Mouse (Mus musculus): ENCODE measurements around the gene Rpl34.
A peak's percentile ranks its signal among the peaks of the same experiment; 100 is the strongest.

The Rpl34 gene

DNA sequence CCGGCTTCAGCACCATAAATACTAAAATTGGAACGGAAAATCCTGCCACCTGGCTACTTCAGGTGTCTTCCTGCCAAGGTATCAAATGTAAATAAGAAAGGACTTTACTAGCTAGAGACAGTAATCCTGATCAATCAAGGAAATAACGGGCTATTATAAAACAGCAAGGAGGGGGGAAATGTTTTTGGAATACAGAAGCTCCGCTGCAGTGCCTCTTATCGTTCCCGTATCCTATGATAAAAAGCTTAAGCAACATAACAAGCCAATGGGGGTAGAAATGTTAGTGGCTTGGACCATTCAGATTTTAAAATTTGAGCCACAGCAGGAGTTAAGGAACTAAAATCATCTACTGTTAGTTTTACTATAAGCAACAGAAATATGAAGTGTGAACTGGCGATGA, 20.1 kb downstream of the Rpl34 start:
- no peak for DNase-seq

DNA sequence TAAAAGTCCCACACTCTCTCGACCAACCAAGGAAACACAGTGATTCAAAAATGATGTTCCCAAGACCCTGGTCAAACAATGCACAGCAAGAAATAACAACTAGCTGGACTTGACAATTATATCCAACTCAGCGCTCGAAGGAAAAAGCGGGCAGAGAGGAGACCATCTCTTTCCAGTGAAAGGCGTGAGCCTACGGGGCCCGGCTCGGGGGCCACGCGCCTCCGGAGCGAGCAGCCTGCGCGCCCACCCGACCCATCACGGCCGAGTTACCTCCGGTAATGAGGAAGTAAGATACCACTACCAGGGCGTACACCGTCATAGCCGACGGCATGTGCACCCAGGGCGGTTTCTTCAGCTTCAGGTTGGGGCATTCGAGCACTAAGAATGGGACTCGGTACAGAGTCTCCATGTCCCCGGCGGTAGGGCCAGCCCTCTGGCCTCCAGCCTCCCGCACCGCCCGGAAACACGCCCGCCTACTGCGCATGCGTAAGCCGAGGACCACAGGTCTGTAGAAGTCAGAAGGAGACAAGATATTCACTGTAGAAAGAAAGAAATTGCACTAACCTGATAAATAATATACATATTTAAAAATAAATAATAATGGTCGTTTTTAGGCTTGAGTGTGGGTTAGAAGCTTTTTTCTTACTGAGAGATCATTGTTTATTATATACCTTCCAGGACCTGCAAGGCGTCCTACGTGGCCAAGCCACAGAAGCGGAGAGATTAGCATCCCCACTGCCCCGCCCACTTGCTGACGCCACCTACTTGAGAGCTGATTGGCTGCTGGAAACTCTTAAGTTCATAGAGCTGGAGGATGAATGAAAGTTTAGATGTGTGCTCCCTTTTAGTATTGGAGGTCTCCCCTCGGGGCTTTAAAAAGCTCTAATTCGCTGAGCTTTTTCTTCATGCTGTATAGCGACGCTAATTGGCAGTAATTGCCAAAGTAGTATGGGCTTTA, 21.0 kb downstream of the Rpl34 start, which contains the start of gene Ostc:
Ostc (minus strand) TSS at position 478 of the 958 bp plus-strand sequence.
- DNase-seq = peak; percentile 96 to 98

DNA sequence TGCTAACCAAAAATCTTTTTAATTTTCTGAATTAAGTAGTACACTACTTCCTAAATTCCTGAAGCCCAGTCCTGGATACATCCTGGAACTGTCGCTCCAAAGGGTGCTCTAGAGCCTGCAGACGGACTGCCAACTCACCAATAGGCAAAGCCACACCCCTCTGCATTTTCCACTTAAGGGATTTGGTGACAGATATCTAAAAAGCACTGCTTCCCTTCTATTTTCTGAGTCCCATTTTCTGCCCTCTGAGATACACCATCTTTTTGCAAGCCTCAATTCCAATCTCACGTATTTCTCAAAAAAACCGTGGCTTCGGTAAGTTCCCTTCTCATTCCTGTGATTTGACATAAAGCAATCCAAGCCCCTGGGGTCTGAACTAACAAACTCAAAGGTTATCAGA, 21.7 kb downstream of the Rpl34 start:
- DNase-seq = no peak

DNA sequence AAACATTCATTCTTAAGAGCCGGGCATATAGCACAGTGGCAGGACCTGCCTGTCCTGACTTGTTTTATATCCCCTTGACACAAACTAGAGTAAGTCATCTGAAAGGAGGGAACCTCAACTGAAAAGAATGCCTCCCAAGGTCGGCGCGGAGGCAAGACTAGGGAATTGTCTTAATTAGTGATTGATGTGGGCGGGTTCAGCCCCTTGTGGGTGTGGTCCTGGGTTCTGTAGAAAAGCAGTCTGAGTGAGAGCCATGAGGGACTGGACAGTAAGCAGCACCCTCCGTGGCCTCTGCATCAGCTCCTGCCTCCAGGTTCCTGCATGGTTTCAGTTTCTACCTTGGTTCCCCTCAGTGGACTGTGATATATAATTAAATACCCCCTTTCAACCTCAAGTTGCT, 27.9 kb downstream of the Rpl34 start:
- no peak for DNase-seq

DNA sequence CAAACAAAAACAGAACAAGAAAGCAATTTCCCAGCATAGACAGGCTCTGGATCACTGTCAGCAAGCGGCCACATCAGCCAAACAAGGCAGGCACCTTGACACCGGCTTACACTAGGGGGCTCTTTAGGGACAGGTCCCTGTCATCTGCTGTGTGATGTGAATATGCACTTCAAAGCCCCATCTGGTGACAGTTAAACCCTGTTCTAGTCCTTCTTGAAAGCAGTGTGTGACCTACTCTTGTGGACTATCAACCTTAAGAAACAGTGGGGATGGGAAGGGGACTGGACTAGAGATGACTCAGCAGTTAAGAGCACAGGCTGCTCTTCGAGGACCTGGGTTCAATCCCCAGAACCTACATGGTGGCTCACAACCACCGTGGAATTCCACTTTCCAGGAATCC, 32.6 kb downstream of the Rpl34 start:
- no peak for DNase-seq

DNA sequence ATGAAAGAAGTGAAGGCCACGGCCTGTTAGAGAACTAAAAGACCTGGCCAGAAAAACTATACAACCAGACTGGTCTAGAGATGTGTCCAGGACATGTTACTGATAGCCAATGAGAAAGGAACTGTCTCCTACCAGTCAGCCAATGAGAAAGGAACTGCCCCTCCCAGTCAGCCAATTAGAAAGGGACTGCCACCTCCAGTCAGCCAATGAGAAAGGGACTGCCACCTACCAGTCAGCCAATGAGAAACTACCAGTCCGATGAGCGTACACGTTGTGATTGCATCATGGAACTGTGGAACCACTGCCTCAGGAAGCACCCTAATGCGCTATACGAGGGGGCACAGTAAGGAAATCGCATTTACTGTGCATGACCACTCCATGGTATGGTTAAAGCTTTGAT, 35.5 kb downstream of the Rpl34 start:
- DNase-seq = no peak

DNA sequence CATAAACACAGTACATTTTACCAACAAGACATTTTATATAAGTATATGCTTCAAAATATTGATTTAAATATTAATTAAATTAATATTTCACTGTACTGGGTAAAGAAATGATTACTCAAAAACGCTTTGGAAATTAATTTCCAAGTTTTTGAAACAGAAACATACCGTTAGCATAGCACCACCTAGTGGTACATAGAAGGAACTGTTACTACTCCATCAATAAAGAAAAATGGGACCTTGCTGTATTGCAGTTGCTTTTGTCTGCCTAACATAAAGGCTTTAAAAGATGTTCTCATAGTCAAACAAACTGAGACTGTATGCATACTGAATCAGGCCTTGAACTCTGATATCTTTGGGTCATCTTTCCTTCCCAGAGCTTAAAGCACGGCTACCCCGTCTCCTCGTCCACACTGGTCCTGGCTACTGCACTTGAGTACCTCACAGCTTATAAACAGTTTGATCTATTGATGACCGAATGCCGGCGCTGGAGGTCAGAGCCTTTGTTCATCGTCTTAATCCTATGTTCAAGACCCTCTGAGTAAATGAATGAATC, 36.1 kb downstream of the Rpl34 start:
- DNase-seq = peak in 1 of 2 experiments; percentile 8

DNA sequence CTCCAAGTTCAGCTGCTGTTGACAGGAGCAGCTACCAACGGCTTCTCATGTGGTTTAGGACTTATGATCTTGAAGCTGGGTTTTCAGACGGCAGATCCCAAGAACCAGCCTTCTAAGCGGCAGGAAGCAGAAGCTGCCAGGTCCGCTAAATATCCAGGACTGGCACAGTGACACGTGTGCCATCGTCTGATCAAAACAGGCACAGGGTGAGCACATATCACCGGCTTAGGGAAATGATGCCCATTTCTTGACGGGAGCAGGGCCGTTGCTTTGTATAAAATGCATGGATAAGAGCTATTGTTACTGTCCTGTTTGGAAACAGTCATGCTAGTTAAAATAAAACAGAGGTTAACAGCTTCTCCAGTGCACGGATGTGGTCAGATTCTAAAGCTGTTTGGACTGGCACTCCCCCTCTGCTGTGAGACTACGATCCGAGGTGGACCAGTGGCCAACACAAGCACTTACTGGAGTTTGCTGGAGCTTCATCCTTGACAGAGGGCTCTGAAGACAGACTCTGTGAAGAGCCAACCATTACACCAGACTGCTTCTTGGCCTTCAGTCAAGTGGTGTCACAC, 38.5 kb downstream of the Rpl34 start:
- no peak for DNase-seq

DNA sequence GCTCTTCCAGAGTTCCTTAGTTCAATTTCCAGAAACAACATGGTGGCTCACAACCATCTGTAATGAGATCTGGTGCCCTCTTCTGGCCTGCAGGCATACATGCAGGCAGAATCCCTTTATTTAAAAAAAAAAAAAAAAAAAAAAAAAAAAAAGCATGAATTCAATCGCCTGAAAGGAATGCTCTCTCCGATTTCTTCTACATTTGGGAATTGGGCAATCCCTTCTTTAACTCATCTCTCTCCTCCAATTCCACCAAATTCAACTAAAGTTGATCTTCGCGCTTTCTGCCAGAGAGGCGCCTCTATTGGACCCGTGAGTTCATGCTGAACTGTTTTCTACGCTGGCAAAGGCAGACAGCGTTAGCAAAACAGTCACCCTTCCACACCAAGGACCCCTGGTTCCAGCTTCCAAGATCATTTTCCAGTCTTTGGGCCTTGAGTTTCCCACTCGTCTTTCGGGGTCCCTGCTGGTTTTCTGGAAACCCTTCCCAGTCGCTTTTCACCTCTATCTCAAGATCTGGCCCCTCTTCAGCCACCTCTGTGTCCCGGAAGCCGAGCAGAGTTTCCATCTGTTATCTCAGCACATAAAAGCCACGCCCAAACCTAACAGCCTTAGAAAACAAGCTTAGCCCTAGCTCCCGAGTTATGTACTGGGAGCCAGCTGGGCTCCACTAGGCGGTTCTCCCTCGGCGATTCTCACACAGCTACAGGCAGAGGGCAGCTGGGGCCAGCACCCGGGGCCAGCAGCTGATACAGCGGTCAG, 39.2 kb downstream of the Rpl34 start:
- peak; percentile 32 to 47 for DNase-seq

DNA sequence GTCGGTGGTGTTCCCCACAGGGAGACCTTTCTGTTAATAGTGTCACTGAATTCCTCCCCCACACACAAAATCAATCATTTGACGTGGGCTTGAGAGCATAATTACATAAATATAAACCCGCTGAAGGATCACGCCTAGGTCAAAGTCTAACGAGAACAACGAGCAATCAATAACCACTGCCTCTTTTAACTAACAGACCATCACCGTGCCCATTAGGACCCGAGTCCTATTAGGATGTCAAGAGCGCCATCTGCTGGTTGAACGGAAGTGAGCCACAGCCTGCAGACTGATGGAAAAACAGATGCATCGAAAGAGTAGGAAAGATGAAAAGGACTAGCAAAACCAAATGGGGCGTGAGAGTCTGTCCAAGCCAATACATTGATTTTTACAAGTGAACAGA, 40.6 kb downstream of the Rpl34 start:
- DNase-seq = peak; percentile 71 to 74

DNA sequence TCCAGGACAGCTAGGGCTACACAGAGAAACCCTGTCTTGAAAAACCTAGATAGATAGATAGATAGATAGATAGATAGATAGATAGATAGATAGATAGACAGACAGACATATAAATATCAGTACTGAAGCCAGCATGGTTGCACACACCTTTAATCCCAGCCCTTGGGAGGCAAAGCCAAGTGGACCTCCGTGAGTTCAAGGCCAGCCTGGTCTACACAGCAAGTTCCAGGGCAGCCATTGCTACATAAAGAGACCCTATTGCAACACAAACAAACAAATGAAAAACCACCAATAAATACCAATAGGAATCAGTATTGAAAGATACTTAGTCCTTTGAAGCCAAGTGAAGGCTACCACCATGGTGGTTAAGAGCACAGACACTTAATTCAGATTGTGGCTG, 43.1 kb downstream of the Rpl34 start:
- DNase-seq = no peak

DNA sequence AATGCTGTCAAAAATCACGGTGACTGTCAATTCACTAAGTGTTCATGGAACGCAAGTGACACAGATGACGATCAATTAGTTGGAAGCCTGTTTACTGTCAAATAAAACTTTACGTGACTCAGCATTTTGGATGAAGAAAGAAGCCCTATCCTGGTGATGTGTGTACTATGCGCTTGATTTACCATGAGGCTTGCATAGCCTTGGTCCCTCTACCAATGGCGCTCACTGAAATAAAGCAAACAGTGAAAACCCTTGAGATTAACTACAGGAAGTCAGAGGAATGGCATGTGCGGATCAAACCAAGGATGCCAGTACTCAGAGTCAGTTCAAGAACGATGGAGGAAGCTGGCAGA, 45.2 kb downstream of the Rpl34 start:
- DNase-seq = no peak

DNA sequence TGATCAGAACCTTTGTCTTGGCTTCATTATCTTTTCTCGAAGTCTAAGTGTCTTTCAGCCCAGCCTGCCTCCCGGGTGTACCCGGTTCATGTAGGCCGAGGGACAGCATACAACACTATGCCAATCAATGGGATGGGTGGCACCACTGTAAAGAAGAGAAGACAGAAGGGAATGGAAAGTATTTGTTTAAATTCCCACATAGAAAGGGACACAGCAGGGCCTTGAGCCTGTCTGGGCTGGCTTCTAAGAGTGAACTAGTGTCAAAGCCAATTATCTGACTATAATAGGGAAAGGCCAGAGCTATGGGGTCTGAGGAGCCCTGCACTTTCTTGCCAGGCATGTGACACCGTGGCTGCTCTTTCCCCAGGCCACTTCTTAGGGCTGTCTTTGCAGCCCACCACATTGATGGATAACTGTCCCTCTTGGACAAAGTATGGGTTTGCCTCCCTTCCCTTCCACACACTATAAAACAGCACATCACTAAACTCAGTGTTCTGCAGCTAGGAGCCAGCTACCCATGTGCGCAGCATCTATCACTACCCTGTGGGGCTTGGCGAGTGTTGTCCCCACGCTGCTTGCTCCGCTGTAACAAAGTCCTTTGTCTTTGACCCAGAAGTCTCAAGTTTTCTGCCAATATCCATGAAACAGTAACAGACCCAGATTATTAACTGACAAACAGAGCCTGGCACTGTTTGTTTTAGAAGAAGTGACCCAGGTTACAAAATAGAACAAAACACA, 45.8 kb downstream of the Rpl34 start:
- DNase-seq = no peak

DNA sequence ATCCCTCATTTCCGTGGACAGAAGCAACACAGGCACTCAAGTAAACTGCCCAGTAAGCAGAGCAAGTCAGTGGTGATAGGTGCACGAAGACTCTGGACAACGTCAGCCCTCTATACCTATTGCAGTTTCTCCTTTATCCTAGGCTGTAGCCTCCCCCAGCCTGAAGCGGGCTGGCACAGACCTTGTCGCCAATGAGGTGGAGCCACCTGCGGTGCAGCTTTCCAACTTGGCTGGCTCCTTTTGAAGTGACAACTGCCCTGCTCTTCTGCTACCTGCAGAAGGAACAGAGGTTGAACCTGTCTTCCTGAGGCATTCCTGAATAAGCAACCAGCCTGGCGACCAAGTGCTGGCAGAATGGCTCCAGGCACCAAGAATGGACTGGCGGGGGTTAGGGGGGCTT, 46.4 kb downstream of the Rpl34 start:
- DNase-seq = no peak

DNA sequence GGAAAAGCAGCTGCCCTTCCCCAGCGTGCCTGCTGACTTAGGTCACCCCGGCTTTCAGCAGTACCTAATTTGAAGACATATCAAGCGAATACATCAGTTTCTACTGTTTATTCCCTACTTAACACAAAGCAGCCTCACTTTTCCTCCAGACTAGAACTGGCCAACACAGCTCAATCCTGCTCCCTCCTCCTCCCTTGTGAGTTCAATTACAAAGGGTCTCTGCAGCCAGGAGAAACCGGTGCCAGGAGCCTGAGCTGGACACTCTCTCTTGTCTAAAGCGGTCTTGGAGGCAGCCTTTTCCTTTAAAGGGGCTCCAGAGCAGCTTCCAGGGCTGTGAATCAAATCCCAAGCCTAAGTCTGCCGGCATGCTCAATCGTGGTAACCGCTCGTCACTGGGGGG, 48.0 kb downstream of the Rpl34 start:
- no peak for DNase-seq

DNA sequence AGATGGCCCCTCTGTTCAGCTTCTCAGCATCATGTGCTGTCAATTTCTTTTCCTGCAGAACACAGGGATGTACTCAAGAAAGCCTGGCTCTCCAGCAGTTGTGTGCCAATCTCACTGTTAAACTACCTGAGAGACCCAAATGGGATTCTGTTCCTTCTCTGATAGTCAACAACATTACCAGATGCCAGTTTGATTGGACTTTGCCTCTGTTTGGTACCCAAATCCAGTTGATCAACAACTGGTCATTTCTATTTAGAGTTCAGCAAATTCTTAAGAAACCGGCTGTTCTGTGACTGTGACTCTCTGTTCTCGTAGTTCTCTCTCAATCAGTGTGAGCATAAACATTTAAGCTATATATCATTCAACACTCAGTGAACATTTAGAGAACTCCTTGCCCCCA, 49.0 kb downstream of the Rpl34 start:
- no peak for DNase-seq

DNA sequence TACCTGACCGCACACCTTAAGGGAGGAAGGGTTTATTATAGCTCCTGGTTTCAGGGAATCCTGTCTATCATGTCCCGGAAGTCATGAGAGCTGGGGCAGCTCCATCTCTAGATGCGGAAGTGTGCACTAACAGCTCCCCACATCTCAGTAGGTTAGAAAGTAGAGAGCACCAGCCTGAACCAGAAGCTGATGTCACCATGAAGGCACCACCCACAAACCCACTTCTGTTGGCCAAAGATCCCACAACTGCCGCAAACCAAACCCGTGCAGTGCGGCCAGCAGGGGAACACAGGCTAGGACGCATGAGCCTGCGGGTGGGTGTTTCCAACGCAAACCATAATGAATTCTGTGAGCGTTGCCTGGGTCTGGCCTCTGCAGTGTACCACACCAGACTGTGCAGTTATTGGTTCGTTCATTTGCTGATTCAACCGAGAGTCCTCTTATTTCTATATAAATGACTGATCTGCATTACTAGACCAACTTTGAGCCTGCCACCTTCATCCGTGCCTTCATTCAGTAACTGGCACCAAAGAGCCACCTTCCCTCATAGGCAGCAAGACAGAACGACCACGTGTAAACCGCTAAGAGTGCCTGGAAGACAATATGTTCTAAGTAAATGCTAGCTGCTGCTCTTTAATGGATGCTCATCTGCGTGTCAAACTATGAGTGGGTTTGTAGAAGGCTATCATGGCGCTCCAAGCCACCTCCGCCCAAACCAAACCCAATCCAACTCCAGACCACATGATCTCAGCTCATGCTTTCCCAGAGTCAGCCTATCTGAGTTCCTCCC, 52.3 kb downstream of the Rpl34 start:
- DNase-seq = no peak

Data from B cell, adult 2 months (primary cell).